Mouse (Mus musculus) CH12.LX (cell line): ENCODE measurements around the gene Kyat3. TPM values are rescaled to one million over a fixed set of nuclear protein-coding genes. Genes with fewer than 3 reads are reported as not detected.
"Not testable (repeated sequence)": the region's sequence is repeated elsewhere in the genome, so short reads cannot be mapped to it uniquely, and the experiment has no call there.

Experiments used
- DNase-seq: peaks from one replicate; pipeline ENCODE4 v3.0.0-alpha.2; 2013; ENCODE audit errors: extremely low read depth
- H3K27ac ChIP-seq: 2 replicates; pipeline ENCODE4 v1.5.1; 2012; ENCODE audit warnings: low read depth, mild to moderate bottlenecking, control low read depth, moderate library complexity; ENCODE audit not compliant: insufficient read depth
- H3K27me3 ChIP-seq: replicated peaks from 2 replicates; pipeline ENCODE3; 2012; ENCODE audit warnings: inconsistent platforms
- H3K36me3 ChIP-seq, 2 experiments: replicated peaks in 1 of 2; 2 replicates each; pipeline versions ENCODE3 to v1.6.1; 2012; ENCODE audit warnings: inconsistent platforms in 1 of 2, low read length in 1 of 2, mild to moderate bottlenecking in 1 of 2, mixed read lengths in 1 of 2, moderate library complexity in 1 of 2; ENCODE audit not compliant: control insufficient read depth in 1 of 2, insufficient read depth in 1 of 2
- H3K4me1 ChIP-seq, 2 experiments: 2 replicates each; pipeline ENCODE4 v1.6.1; 2012; ENCODE audit warnings: inconsistent platforms in 1 of 2, moderate library complexity in 1 of 2; ENCODE audit not compliant: insufficient read depth in 2 of 2, control insufficient read depth in 1 of 2
- H3K4me2 ChIP-seq: 2 replicates; pipeline ENCODE4 v1.6.1; 2012; ENCODE audit warnings: low read depth, mild to moderate bottlenecking, control low read depth; ENCODE audit not compliant: poor library complexity, insufficient read depth, severe bottlenecking
- H3K4me3 ChIP-seq, 3 experiments: fragments of 150-350 bp in 1 of 3; sonication (generic) in 1 of 3; replicated peaks in 1 of 3; 2 replicates each; pipeline versions ENCODE3 to v1.5.1; 2011 to 2012; ENCODE audit warnings: low read depth in 2 of 3, low read length in 2 of 3, mild to moderate bottlenecking in 2 of 3, moderate library complexity in 2 of 3, control low read depth in 1 of 3, improper control_type of control experiment in 1 of 3, inconsistent platforms in 1 of 3, mixed read lengths in 1 of 3; ENCODE audit not compliant: poor library complexity in 1 of 3
- H3K79me2 ChIP-seq: replicated peaks from 2 replicates; pipeline ENCODE4 v1.6.1; 2012; ENCODE audit warnings: mild to moderate bottlenecking, moderate library complexity; ENCODE audit not compliant: control insufficient read depth, poor library complexity, insufficient read depth, severe bottlenecking; ENCODE audit errors: extremely low read depth
- H3K9ac ChIP-seq: 2 replicates; pipeline ENCODE4 v1.6.1; 2012; ENCODE audit warnings: low read depth, mild to moderate bottlenecking, control low read depth, moderate library complexity; ENCODE audit not compliant: insufficient read depth
- H3K9me3 ChIP-seq: replicated peaks from 2 replicates; pipeline ENCODE3; 2012; ENCODE audit warnings: low read length, inconsistent platforms, mixed read lengths
- CHD1 ChIP-seq: IDR thresholded peaks from 2 replicates; pipeline ENCODE4 v1.6.1; 2012; ENCODE audit warnings: low read depth, low read length, improper control_type of control experiment, inconsistent platforms
- CHD2 ChIP-seq: IDR thresholded peaks from 2 replicates; pipeline ENCODE4 v1.6.1; 2011; ENCODE audit warnings: low read length, improper control_type of control experiment
- E2F4 ChIP-seq: IDR thresholded peaks from 2 replicates; pipeline ENCODE4 v1.6.1; 2011; ENCODE audit warnings: low read depth, low read length, improper control_type of control experiment; ENCODE audit not compliant: insufficient replicate concordance
- ETS1 ChIP-seq: conservative IDR thresholded peaks from 2 replicates; pipeline ENCODE4 v1.6.1; 2012; ENCODE audit warnings: low read depth, mild to moderate bottlenecking, inconsistent platforms, low read length, improper control_type of control experiment, moderate library complexity
- GABPA ChIP-seq: IDR thresholded peaks from 2 replicates; pipeline ENCODE4 v1.6.1; 2012; ENCODE audit warnings: low read depth, low read length, improper control_type of control experiment, inconsistent platforms; ENCODE audit not compliant: insufficient replicate concordance
- JUN ChIP-seq: IDR thresholded peaks from 2 replicates; pipeline ENCODE4 v1.6.1; 2011; ENCODE audit warnings: low read depth, mild to moderate bottlenecking, low read length, improper control_type of control experiment, moderate library complexity; ENCODE audit not compliant: insufficient read depth
- KAT2A ChIP-seq: IDR thresholded peaks from 2 replicates; pipeline ENCODE4 v1.6.1; 2012; ENCODE audit warnings: low read length, improper control_type of control experiment, inconsistent platforms; ENCODE audit not compliant: insufficient replicate concordance
- MAFK ChIP-seq: IDR thresholded peaks from 2 replicates; pipeline ENCODE4 v1.6.1; 2011; ENCODE audit warnings: low read length, improper control_type of control experiment; ENCODE audit not compliant: insufficient replicate concordance
- POLR2A ChIP-seq: IDR thresholded peaks from 2 replicates; pipeline ENCODE4 v1.6.1; 2011; ENCODE audit warnings: low read depth, mild to moderate bottlenecking, improper control_type of control experiment, low read length
- ZMIZ1 ChIP-seq: IDR thresholded peaks from 2 replicates; pipeline ENCODE4 v1.6.1; 2012; ENCODE audit warnings: low read depth, mild to moderate bottlenecking, inconsistent platforms, low read length, improper control_type of control experiment
- dilution Hi-C: fragments of 300-500 bp; cut with MboI; formaldehyde crosslinking; loops from 2 replicates; pipeline ENCODE4 v1.14.3; 2020; ENCODE audit warnings: low sequenced_read_pairs; ENCODE audit not compliant: extremely low pct_unique_long_range_greater_than_20kb, extremely low pct_ligation_motif_present
- in situ Hi-C: fragments of 300-500 bp; cut with MboI; formaldehyde crosslinking; loops from 3 replicates; pipeline ENCODE4 v1.14.3; 2019; ENCODE audit warnings: low sequenced_read_pairs, low pct_ligation_motif_present, low pct_unique_long_range_greater_than_20kb, mixed read lengths
- polyA plus RNA-seq: library from polyadenylated mRNA; unstranded; fragments of >175 nt; gene quantifications from 2 replicates; pipeline ENCODE4 v1.2.1, GENCODE M21; 2012; ENCODE audit warnings: low read depth; ENCODE audit not compliant: insufficient read length
- total RNA-seq, 2 experiments: library from RNA; depleted of rRNA; stranded (reverse); fragments of 300-350 nt in 1 of 2; fragments of >200 nt in 1 of 2; gene quantifications; 2 replicates each; pipeline ENCODE4 v1.2.3; 2012 to 2014

Gene Kyat3
- total and polyA plus RNA-seq, 3 experiments = 43.3 to 122 (median 86.1) TPM

GRCm38 (mm10) chr3:142706581-142707444 is 6.0 kb downstream of the Kyat3 start:
- dilution Hi-C loops = loop anchor here (25.0 kb wide), 1 partner anchor 220 kb away; the partner anchor contains the start of gene Gbp5
- TF ChIP-seq ETS1 (no peak), JUN (no peak), KAT2A (no peak), E2F4 (no peak), CHD2 (no peak), POLR2A (no peak), GABPA (no peak), ZMIZ1 (no peak), CHD1 (no peak), MAFK (no peak)
- TF ChIP-seq, all 38 proteins: peak for 0
- no peaks in the 10 kb centered on the region for H3K27me3 ChIP-seq
- H3K4me2 ChIP-seq = no peak overlapping the region
- no peak overlapping the region for H3K9ac ChIP-seq
- no peak for DNase-seq
- no peaks in the 10 kb centered on the region for H3K79me2 ChIP-seq
- no peaks in the 10 kb centered on the region for H3K9me3 ChIP-seq
- no peak overlapping the region for H3K4me3 ChIP-seq
- H3K36me3 ChIP-seq = peaks cover 4 to 47% of the 10 kb centered on the region in 2 experiments
- H3K4me1 ChIP-seq = peaks cover 0 to 11% of the 10 kb centered on the region in 2 experiments; a peak in 2 of 4 replicates
- in situ Hi-C loops = loop anchor here (5.0 to 25.0 kb wide), 5 partner anchors 35 to 420 kb away; partner anchors contain the start of genes Gbp3 and Gbp5
- no peak overlapping the region for H3K27ac ChIP-seq

GRCm38 (mm10) chr3:142708181-142708848 is 7.5 kb downstream of the Kyat3 start:
- in situ Hi-C loops = loop anchor here (5.0 to 25.0 kb wide), 5 partner anchors 36 to 421 kb away; partner anchors contain the start of genes Gbp3 and Gbp5

More at GRCm38 (mm10) chr3:142708181-142708848, 7.5 kb downstream of the Kyat3 start:
- dilution Hi-C loops = loop anchor here (25.0 kb wide), 1 partner anchor 221 kb away; the partner anchor contains the start of gene Gbp5
- H3K4me2 ChIP-seq = peak overlapping the region; percentile 11; the same call in 1 of the 2 replicates
- DNase-seq, H3K9ac ChIP-seq, H3K27ac ChIP-seq, H3K9me3 ChIP-seq, H3K27me3 ChIP-seq, H3K79me2 ChIP-seq, H3K4me3 ChIP-seq, H3K4me1 ChIP-seq: not testable (repeated sequence)
- peaks cover 4 to 56% of the 10 kb centered on the region in 2 experiments for H3K36me3 ChIP-seq
